Mouse (Mus musculus): Measurements from ENCODE around the gene Thap4. TPM values are rescaled to one million over a fixed set of nuclear protein-coding genes. Genes with fewer than 3 reads are reported as not detected.

The Thap4 gene
- total and polyA plus RNA-seq, 3 experiments = 35.8 to 52.4 (median 50.2) TPM

DNA sequence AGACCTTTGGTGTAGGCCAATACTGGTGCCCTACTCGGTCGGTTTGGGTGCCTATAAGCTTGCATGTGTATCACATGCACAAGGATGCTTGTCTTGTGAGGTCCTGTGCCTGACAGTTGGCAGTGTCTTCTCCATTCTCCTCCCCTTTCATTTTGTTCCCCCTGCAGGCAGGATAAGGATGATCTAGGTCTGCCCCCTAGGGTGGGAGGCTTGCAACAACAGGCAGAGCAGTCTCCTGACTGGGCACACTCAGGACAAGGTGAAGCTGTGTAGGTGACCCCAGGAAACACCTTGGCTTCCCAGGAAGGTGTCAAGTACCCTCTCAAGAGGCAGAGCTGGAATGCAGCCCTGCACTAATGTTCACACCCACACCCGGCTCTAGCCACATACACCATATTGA is 27.7 kb downstream of the Thap4 start:
- dilution Hi-C loops (cut with MboI; ENCODE audit: extremely low pct_ligation_motif_present, extremely low pct_unique_long_range_greater_than_20kb, low sequenced_read_pairs) (no loop called here), in situ Hi-C loops (cut with MboI; ENCODE audit: low pct_ligation_motif_present, low pct_unique_long_range_greater_than_20kb, low sequenced_read_pairs) (no loop called here)
- peak; percentile 49 for DNase-seq (ENCODE audit: extremely low read depth)
- Histone ChIP-seq H3K79me2 (replicated peaks; ENCODE audit: control insufficient read depth, extremely low read depth, insufficient read depth, poor library complexity, severe bottlenecking) (no peaks in the 10 kb centered on the region), H3K4me1 (ENCODE audit: control insufficient read depth in 1 of 2, insufficient read depth in 2 of 2) (peaks cover 0 to 8% of the 10 kb centered on the region in 2 experiments; a peak in 2 of 4 replicates), H3K9ac (ENCODE audit: insufficient read depth, low read depth) (no peak overlapping the region), H3K27ac (ENCODE audit: insufficient read depth, low read depth) (no peak overlapping the region), H3K9me3 (replicated peaks; ENCODE audit: low read length) (no peaks in the 10 kb centered on the region), H3K36me3 (replicated peaks in 1 of 2; ENCODE audit: control insufficient read depth in 1 of 2, insufficient read depth in 1 of 2, low read length in 1 of 2) (peaks cover 21 to 85% of the 10 kb centered on the region in 2 experiments), H3K4me3 (replicated peaks in 1 of 3; ENCODE audit: low read depth in 2 of 3, low read length in 2 of 3, poor library complexity in 1 of 3) (no peak overlapping the region), H3K4me2 (ENCODE audit: insufficient read depth, low read depth, poor library complexity, severe bottlenecking) (no peak overlapping the region), H3K27me3 (replicated peaks) (no peaks in the 10 kb centered on the region)
- TF ChIP-seq CTCF (conservative IDR thresholded peaks at IDR 0.05 in 1 of 2, IDR thresholded peaks at IDR 0.05 in 1 of 2; ENCODE audit: low read depth in 2 of 2, low read length in 2 of 2) (peak; percentile 59 to 84), MAX (IDR thresholded peaks at IDR 0.05; ENCODE audit: low read length) (no peak), UBTF (IDR thresholded peaks at IDR 0.05; ENCODE audit: low read depth, low read length) (no peak), RAD21 (IDR thresholded peaks at IDR 0.05; ENCODE audit: low read depth, low read length) (peak; percentile 75), TBP (conservative IDR thresholded peaks at IDR 0.05; ENCODE audit: low read depth, low read length) (no peak), IRF4 (IDR thresholded peaks at IDR 0.05; ENCODE audit: low read depth, low read length) (0 out of 2 replicates have a peak, but pooled peaks have one; percentile 17), ZKSCAN1 (IDR thresholded peaks at IDR 0.05; ENCODE audit: borderline replicate concordance, low read depth, low read length) (no peak), BHLHE40 (IDR thresholded peaks at IDR 0.05; ENCODE audit: low read depth, low read length) (no peak), E2F4 (IDR thresholded peaks at IDR 0.05; ENCODE audit: insufficient replicate concordance, low read depth, low read length) (no peak), CHD1 (IDR thresholded peaks at IDR 0.05; ENCODE audit: low read depth, low read length) (no peak), HCFC1 (IDR thresholded peaks at IDR 0.05; ENCODE audit: low read depth, low read length) (no peak), SMC3 (IDR thresholded peaks at IDR 0.05; ENCODE audit: low read depth, low read length) (peak; percentile 50), ZMIZ1 (IDR thresholded peaks at IDR 0.05; ENCODE audit: low read depth, low read length) (no peak), JUND (conservative IDR thresholded peaks at IDR 0.05; ENCODE audit: low read depth, low read length) (no peak), ZNF384 (IDR thresholded peaks at IDR 0.05; ENCODE audit: low read depth, low read length) (no peak), NELFE (IDR thresholded peaks at IDR 0.05; ENCODE audit: low read depth, low read length) (no peak), MAFK (IDR thresholded peaks at IDR 0.05; ENCODE audit: insufficient replicate concordance, low read length) (no peak), ELF1 (IDR thresholded peaks at IDR 0.05; ENCODE audit: low read depth, low read length) (no peak)

DNA sequence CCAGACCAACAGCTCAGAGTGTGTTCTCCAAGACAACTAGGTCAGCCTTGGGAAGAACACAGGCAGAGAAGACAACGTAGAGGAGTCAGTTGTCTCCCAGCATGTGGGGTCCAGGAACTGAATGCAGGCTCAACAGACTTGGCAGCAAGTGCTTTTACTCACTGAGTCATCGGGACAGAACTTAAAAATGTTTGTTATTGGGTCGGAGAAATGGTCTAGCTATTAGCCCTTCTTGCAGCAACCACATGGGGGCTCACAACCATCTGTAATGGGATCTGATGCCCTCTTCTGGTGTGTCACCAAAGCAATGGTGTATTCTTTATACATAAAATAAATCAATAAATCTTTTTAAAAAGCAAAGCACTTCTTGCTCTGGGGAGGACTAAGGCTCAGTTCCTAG is 28.5 kb downstream of the Thap4 start:
- H3K4me2 ChIP-seq (ENCODE audit: insufficient read depth, low read depth, poor library complexity, severe bottlenecking) = no peak overlapping the region
- DNase-seq (ENCODE audit: extremely low read depth) = no peak
- H3K4me3 ChIP-seq (replicated peaks in 1 of 3; ENCODE audit: low read depth in 2 of 3, low read length in 2 of 3, poor library complexity in 1 of 3) = no peak overlapping the region
- TF ChIP-seq TCF12 (IDR thresholded peaks at IDR 0.05; ENCODE audit: low read depth, low read length) (no peak), CTCF (conservative IDR thresholded peaks at IDR 0.05 in 1 of 2, IDR thresholded peaks at IDR 0.05 in 1 of 2; ENCODE audit: low read depth in 2 of 2, low read length in 2 of 2) (peak in 1 of 2 experiments; percentile 40; a peak in 2 of 4 replicates)
- H3K27ac ChIP-seq (ENCODE audit: insufficient read depth, low read depth) = no peak overlapping the region
- no peaks in the 10 kb centered on the region for H3K79me2 ChIP-seq (replicated peaks; ENCODE audit: control insufficient read depth, extremely low read depth, insufficient read depth, poor library complexity, severe bottlenecking)
- H3K9me3 ChIP-seq (replicated peaks; ENCODE audit: low read length) = no peaks in the 10 kb centered on the region
- H3K4me1 ChIP-seq (ENCODE audit: control insufficient read depth in 1 of 2, insufficient read depth in 2 of 2) = peaks cover 0 to 8% of the 10 kb centered on the region in 2 experiments; a peak in 2 of 4 replicates
- peaks cover 21 to 82% of the 10 kb centered on the region in 2 experiments for H3K36me3 ChIP-seq (replicated peaks in 1 of 2; ENCODE audit: control insufficient read depth in 1 of 2, insufficient read depth in 1 of 2, low read length in 1 of 2)
- H3K9ac ChIP-seq (ENCODE audit: insufficient read depth, low read depth) = no peak overlapping the region
- no peaks in the 10 kb centered on the region for H3K27me3 ChIP-seq (replicated peaks)
- dilution Hi-C loops (cut with MboI; ENCODE audit: extremely low pct_ligation_motif_present, extremely low pct_unique_long_range_greater_than_20kb, low sequenced_read_pairs) (no loop called here), in situ Hi-C loops (cut with MboI; ENCODE audit: low pct_ligation_motif_present, low pct_unique_long_range_greater_than_20kb, low sequenced_read_pairs) (no loop called here)
